Mouse (Mus musculus) stomach, postnatal 0 days (tissue): Measurements from ENCODE around the gene Stk11. TPM values are rescaled to one million over a fixed set of nuclear protein-coding genes. Genes with fewer than 3 reads are reported as not detected.

Source experiments
- ATAC-seq: fragments of 200-750 bp; cut with Nextera tagmentation; 2 replicates; pipeline ENCODE4 v1.8.0; 2017; ENCODE audit not compliant: low FRiP score, low TSS enrichment
- DNase-seq: peaks from one replicate; pipeline ENCODE4 v3.0.0-alpha.2; 2016; ENCODE audit warnings: low spot score
- H3K27ac ChIP-seq: fragments of 300-500 bp; sonication (generic); replicated peaks from 2 replicates; pipeline ENCODE4 v1.5.1; 2014; ENCODE audit warnings: mild to moderate bottlenecking, control low read depth
- H3K27me3 ChIP-seq: fragments of 300-500 bp; sonication (generic); 2 replicates; pipeline ENCODE4 v1.6.1; 2014; ENCODE audit warnings: low read length; ENCODE audit not compliant: control insufficient read depth, insufficient read depth
- H3K36me3 ChIP-seq: fragments of 300-500 bp; sonication (generic); 2 replicates; pipeline ENCODE4 v1.6.1; 2014; ENCODE audit warnings: low read length, mixed read lengths; ENCODE audit not compliant: control insufficient read depth, insufficient read depth
- H3K4me1 ChIP-seq: fragments of 300-500 bp; sonication (generic); replicated peaks from 2 replicates; pipeline ENCODE4 v1.6.1; 2014; ENCODE audit warnings: antibody characterized with exemption; ENCODE audit not compliant: control insufficient read depth, insufficient read depth
- H3K4me2 ChIP-seq: fragments of 300-500 bp; sonication (generic); replicated peaks from 2 replicates; pipeline ENCODE4 v1.6.1; 2014; ENCODE audit warnings: low read depth, mild to moderate bottlenecking, control low read depth, moderate library complexity
- H3K4me3 ChIP-seq: fragments of 300-500 bp; sonication (generic); 2 replicates; pipeline ENCODE4 v1.5.1; 2014; ENCODE audit warnings: low read depth, low read length, control low read depth
- H3K9ac ChIP-seq: fragments of 300-500 bp; sonication (generic); 2 replicates; pipeline ENCODE4 v1.6.1; 2014; ENCODE audit warnings: mild to moderate bottlenecking, low read length, control low read depth, mixed read lengths
- H3K9me3 ChIP-seq: fragments of 300-500 bp; sonication (generic); 2 replicates; pipeline ENCODE4 v1.6.1; 2016; ENCODE audit warnings: low read length; ENCODE audit not compliant: control insufficient read depth
- CTCF ChIP-seq: IDR thresholded peaks from 2 replicates; pipeline ENCODE4 v1.5.1; 2016; ENCODE audit warnings: antibody characterized with exemption, low read depth, mild to moderate bottlenecking, moderate library complexity
- EP300 ChIP-seq: optimal IDR thresholded peaks from 2 replicates; pipeline ENCODE3; 2016; ENCODE audit warnings: antibody characterized with exemption
- WGBS: fragments of 180-500 bp; shearing (Covaris S2); extraction: QIAGEN DNeasy Blood & Tissue Kit; methylation state at CpG from one replicate; pipeline ENCODE4 v1.1.7; 2014; 5-methylcytosine and 5-hydroxymethylcytosine counted together
- polyA plus RNA-seq: library from polyadenylated mRNA; unstranded; fragments of >200 nt; fragmentation: Nextera tagmentation; extraction: Ambion mirVana; gene quantifications from 2 replicates; pipeline ENCODE4 v1.2.1, GENCODE M21; 2015

Gene Stk11
- polyA plus RNA-seq, 1 experiment from 2014 or later = 10.3 TPM

DNA sequence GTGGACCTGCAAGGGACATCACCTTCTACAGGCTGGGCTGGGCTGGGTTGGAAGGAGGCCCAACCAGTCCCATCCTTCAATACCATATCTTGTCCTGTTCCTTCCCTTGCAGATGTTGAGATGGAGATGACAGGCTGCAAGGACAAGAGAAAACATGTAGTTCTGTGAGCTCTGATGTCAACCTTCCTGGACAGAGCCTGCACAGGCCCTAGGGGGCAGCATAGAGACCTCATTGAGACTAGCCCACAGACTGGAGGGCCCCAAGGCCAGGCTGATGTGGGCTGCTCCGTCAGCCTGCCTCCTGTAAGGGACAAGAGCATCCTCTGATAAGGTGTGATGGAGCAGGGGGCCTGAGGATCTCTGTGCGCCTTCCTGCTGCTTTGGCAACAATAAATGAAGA lies 59.1 kb downstream of the Stk11 start:
- no peak overlapping the region for H3K27ac ChIP-seq
- DNase-seq = peak; percentile 64

DNA sequence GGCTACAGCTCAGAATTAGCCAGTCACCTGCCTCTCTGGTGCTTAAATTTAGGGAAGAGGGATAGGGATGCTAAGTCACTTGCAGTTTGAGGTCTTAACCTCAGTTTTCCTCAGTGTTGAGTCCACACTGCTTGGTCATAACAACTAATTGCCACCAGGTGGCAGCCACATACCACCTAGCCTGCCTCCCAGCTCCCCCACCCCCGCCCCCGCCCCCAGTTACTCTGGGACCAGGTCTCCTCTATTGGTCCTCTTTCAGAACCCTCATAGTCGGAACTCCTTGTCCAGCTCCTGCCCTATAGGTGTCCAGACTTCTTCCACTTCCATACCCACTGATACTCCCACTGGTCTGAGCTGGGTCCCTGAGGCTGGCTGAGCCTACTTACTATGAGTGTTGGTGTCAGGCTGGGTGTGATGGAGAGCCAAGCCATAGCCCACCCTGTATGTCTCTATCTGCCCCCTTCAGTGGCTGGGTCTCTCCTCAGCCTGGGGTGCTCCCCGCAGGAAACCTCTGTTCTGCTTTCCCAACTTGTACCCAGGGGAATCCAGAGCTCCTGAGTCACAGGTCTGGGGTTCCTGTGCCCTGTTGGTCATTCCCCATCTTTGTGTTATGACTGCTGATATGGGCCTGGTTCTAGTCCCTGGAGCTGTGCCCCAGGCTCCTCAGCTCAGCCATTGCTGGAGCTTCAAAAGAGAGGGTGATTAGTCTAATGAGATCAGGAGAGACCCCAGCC lies 60.1 kb downstream of the Stk11 start:
- no peak for DNase-seq

More for the DNA sequence above, 59.1 kb downstream of the Stk11 start:
- WGBS = 50% methylated on average over 2 of the region's 2 CpGs
- no peak for TF ChIP-seq EP300
- TF ChIP-seq CTCF = peak; percentile 72
- Histone ChIP-seq H3K4me2 (no peak overlapping the region), H3K9me3 (no peaks in the 10 kb centered on the region), H3K4me1 (peaks cover 2% of the 10 kb centered on the region; the same call in 1 of the 2 replicates), H3K36me3 (peaks cover 24% of the 10 kb centered on the region), H3K9ac (no peak overlapping the region), H3K27me3 (no peaks in the 10 kb centered on the region), H3K4me3 (no peak overlapping the region)
- ATAC-seq = no peak

DNA sequence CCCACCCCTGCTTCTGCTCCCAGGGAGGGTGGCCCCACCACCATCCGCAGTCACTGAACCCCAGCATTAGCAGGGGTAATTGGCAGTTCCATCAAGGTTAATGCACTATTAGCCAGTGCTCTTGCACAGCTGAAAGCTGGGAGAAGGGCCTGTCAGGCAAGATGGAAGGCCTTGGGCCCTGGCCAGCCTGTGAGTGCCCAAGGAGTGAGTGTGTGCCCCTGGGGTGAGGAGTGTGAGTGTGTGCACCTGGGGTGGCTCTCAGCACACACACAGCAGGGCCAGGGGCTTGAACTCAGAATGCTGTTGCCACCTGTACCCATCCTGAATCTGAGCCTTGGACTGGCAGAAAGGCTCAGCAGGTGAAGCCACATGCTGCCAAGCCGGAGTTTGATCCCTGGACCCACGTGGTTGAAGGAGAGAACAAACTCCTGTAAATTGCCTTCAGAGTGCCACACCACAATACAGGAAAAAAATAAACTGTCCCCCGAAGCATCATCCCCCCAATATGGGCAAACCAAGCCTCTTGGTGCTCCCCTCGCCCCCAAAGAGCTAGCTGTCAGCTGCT lies 60.7 kb downstream of the Stk11 start:
- H3K27ac ChIP-seq = no peak overlapping the region
- no peak overlapping the region for H3K9ac ChIP-seq
- H3K4me2 ChIP-seq = no peak overlapping the region
- H3K36me3 ChIP-seq = peaks cover 10% of the 10 kb centered on the region
- no peak overlapping the region for H3K4me3 ChIP-seq
- ATAC-seq (no peak), DNase-seq (no peak)
- H3K27me3 ChIP-seq = no peaks in the 10 kb centered on the region
- H3K9me3 ChIP-seq = no peaks in the 10 kb centered on the region
- TF ChIP-seq CTCF (no peak), EP300 (no peak)
- WGBS = 82% methylated on average over 5 of the region's 5 CpGs
- peaks cover 2% of the 10 kb centered on the region; the same call in 1 of the 2 replicates for H3K4me1 ChIP-seq

More for the DNA sequence above, 60.1 kb downstream of the Stk11 start:
- Histone ChIP-seq H3K27ac (no peak overlapping the region), H3K9ac (no peak overlapping the region), H3K4me1 (peaks cover 2% of the 10 kb centered on the region; the same call in 1 of the 2 replicates), H3K9me3 (no peaks in the 10 kb centered on the region), H3K27me3 (no peaks in the 10 kb centered on the region), H3K4me3 (no peak overlapping the region), H3K36me3 (peaks cover 15% of the 10 kb centered on the region), H3K4me2 (no peak overlapping the region)
- ATAC-seq = no peak
- WGBS = 27% methylated on average over 4 of the region's 4 CpGs
- peak; percentile 76 for TF ChIP-seq CTCF
- TF ChIP-seq EP300 = no peak

DNA sequence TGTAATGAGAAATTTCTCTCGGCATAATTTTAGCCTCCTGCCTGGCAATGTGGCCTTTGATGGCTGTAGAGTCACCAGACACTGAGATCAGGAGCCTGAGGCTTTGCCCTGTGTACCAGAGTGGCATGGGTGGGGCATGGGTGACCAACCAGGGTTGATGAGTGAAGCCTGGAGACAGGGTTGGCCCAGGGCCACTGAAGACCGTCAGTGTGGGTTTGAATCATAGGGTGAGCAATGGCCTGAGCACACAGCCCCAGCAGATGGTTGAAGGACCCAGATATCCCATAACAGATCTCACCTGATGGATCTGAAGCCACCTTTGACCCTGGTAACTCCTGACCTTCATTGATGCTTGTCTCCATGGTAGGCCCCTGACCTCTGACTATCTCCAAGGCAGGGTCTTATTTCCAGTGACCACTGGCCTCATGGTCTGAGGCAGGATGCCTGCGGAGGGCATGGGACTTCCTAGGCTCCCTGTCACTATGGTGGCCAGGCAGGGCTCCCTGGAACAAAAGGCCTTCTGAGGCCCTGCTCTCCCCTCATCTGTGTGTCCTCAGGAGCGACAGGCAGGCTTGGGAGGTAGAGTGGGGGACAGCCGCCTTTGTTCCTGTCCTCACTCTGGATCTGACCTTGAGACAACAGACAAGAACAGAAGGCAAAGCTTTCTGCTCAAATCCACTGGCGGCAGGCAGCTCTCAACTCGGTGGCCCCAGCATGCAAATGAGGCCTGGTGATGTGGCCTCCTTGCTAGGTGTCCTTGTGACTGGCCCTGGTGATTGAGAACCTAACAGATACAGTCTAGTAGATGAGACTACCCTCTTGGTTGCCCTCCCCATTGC lies 62.1 kb downstream of the Stk11 start:
- H3K9me3 ChIP-seq = no peaks in the 10 kb centered on the region
- no peaks in the 10 kb centered on the region for H3K27me3 ChIP-seq
- H3K4me1 ChIP-seq = no peaks in the 10 kb centered on the region; the same call in 1 of the 2 replicates
- H3K36me3 ChIP-seq = no peaks in the 10 kb centered on the region
- H3K9ac ChIP-seq = no peak overlapping the region
- WGBS = 76% methylated on average over 7 of the region's 7 CpGs
- no peak for ATAC-seq
- no peak overlapping the region for H3K4me3 ChIP-seq
- no peak for TF ChIP-seq EP300
- no peak for TF ChIP-seq CTCF
- H3K4me2 ChIP-seq = no peak overlapping the region
- DNase-seq = no peak
- no peak overlapping the region for H3K27ac ChIP-seq

DNA sequence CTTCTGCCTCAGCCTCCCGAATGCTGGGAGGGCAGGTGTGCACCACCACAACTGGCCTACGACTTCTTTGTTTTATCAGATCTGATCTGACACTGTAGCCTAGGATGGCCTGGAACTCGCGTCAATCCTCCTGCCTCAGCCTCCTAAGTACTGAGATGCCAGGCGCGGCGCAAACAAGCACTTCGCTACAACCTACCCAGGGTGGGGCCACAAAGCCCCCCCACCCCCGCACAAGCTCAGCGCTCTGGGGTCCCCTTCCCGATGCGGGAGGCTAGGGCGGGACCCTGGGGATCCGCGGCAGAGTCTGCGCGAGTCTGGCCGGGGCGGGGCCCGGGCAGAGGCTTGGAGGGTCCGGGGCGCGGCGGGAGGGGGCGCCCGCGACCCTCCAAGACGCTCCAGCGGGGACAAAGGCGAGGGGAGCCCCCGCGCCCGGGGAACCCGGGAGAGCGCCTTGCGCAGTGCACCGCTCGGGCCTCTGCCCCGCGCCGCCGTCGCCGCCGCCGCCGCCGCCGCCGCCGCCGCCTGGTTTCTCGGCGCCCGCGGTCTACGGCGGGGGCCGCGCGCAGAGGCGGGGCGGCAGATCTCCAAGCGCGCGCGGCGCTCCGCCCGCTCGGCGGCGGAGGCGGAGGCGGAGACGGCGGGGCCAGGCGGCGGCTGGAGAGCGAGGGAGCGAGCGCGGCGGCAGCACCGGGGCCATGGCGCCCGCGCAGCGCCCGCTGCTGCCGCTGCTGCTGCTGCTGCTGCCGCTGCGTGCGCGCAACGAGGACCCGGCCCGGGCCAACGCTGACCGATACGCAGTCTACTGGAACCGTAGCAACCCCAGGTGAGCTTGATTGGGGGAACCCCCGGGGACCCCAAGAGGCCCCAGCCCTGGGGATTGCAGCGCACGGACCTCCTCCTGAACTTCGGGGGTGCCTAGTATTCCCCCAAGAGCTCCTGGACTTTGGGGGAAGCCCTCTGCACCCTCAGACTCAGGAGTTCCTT lies 63.8 kb downstream of the Stk11 start, which contains the start of gene Efna2:
Gene Efna2, plus strand, starts transcription at position 415 of the 984 bp plus-strand sequence.
- no peaks in the 10 kb centered on the region; the same call in 1 of the 2 replicates for H3K4me1 ChIP-seq
- H3K9me3 ChIP-seq = no peaks in the 10 kb centered on the region
- ATAC-seq (peak; percentile 8; the same call in 1 of the 2 replicates), DNase-seq (peak; percentile 57)
- TF ChIP-seq EP300 = no peak
- TF ChIP-seq CTCF = no peak
- peak within 1 kb of the TSS; percentile 35; the same call in 1 of the 2 replicates for H3K27ac ChIP-seq
- peak within 1 kb of the TSS; percentile 62 for H3K4me3 ChIP-seq
- no peaks in the 10 kb centered on the region for H3K36me3 ChIP-seq
- WGBS = 3% methylated on average over 66 of the region's 106 CpGs
- peak within 1 kb of the TSS; percentile 71 for H3K9ac ChIP-seq
- no peaks in the 10 kb centered on the region for H3K27me3 ChIP-seq
- peak within 1 kb of the TSS; percentile 69 for H3K4me2 ChIP-seq

Other genes with a start within 250 kb of the Stk11 start
- gene Prtn3, start 241.3 kb upstream of the Stk11 start, polyA plus RNA-seq = 0.86 and 0.87 TPM in 2 replicates
- gene Plppr3, start 241.2 kb upstream of the Stk11 start, polyA plus RNA-seq = 5.5 and 7.0 TPM in 2 replicates
- gene Elane, start 229.6 kb upstream of the Stk11 start, polyA plus RNA-seq = 0.30 and 0.55 TPM in 2 replicates
- gene Cfd, start 224.9 kb upstream of the Stk11 start, polyA plus RNA-seq = not detected in 2 replicates
- gene Med16, start 206.9 kb upstream of the Stk11 start, polyA plus RNA-seq = 25.6 and 29.7 TPM in 2 replicates
- 8.9 and 18.0 TPM in 2 replicates for gene Gm26602, start 204.9 kb upstream of the Stk11 start, polyA plus RNA-seq
- gene Kiss1r, start 198.8 kb upstream of the Stk11 start, polyA plus RNA-seq = 0.79 and 0.99 TPM in 2 replicates
- 160 and 174 TPM in 2 replicates for gene R3hdm4, start 194.6 kb upstream of the Stk11 start, polyA plus RNA-seq
- 3.2 and 3.5 TPM in 2 replicates for gene Arid3a, start 188.8 kb upstream of the Stk11 start, polyA plus RNA-seq
- gene Wdr18, start 155.7 kb upstream of the Stk11 start, polyA plus RNA-seq = 46.9 and 50.3 TPM in 2 replicates
- 0.17 and 0.18 TPM in 2 replicates for gene Grin3b, start 145.1 kb upstream of the Stk11 start, polyA plus RNA-seq
- 18.5 and 19.1 TPM in 2 replicates for gene Tmem259, start 131.5 kb upstream of the Stk11 start, polyA plus RNA-seq
- 236 and 245 TPM in 2 replicates for gene Cnn2, start 127.2 kb upstream of the Stk11 start, polyA plus RNA-seq
- 2.6 and 3.2 TPM in 2 replicates for gene Abca7, start 119.3 kb upstream of the Stk11 start, polyA plus RNA-seq
- 2.0 TPM in 2 replicates for gene Arhgap45, start 99.2 kb upstream of the Stk11 start, polyA plus RNA-seq
- 121 and 122 TPM in 2 replicates for gene Polr2e, start 76.0 kb upstream of the Stk11 start, polyA plus RNA-seq
- gene Gpx4, start 68.6 kb upstream of the Stk11 start, polyA plus RNA-seq = 435 and 445 TPM in 2 replicates
- gene Sbno2, start 10.2 kb upstream of the Stk11 start, polyA plus RNA-seq = 10.7 and 11.0 TPM in 2 replicates
- 679 and 705 TPM in 2 replicates for gene Atp5d, start 22.8 kb downstream of the Stk11 start, polyA plus RNA-seq
- 4.2 and 4.3 TPM in 2 replicates for gene Cbarp, start 25.0 kb downstream of the Stk11 start, polyA plus RNA-seq
- 8.5 and 9.6 TPM in 2 replicates for gene Midn, start 32.5 kb downstream of the Stk11 start, polyA plus RNA-seq
- 237 and 244 TPM in 2 replicates for gene Cirbp, start 50.2 kb downstream of the Stk11 start, polyA plus RNA-seq
- 13.9 and 14.1 TPM in 2 replicates for gene 1600002K03Rik, start 57.1 kb downstream of the Stk11 start, polyA plus RNA-seq
- 6.5 and 7.2 TPM in 2 replicates for gene Efna2, start 63.7 kb downstream of the Stk11 start, polyA plus RNA-seq
- 23.1 and 23.9 TPM in 2 replicates for gene Mum1, start 110.6 kb downstream of the Stk11 start, polyA plus RNA-seq
- 400 and 403 TPM in 2 replicates for gene Ndufs7, start 133.3 kb downstream of the Stk11 start, polyA plus RNA-seq
- 16.3 and 17.4 TPM in 2 replicates for gene Gamt, start 145.2 kb downstream of the Stk11 start, polyA plus RNA-seq
- gene Dazap1, start 145.7 kb downstream of the Stk11 start, polyA plus RNA-seq = 27.4 and 28.4 TPM in 2 replicates
- gene Rps15, start 176.7 kb downstream of the Stk11 start, polyA plus RNA-seq = 766 and 821 TPM in 2 replicates
- gene Apc2, start 180.2 kb downstream of the Stk11 start, polyA plus RNA-seq = 1.2 and 1.3 TPM in 2 replicates
- 50.3 and 51.2 TPM in 2 replicates for gene 2310011J03Rik, start 204.7 kb downstream of the Stk11 start, polyA plus RNA-seq
- gene Pcsk4, start 213.7 kb downstream of the Stk11 start, polyA plus RNA-seq = 2.2 and 2.3 TPM in 2 replicates
- gene Reep6, start 214.2 kb downstream of the Stk11 start, polyA plus RNA-seq = 13.5 and 17.6 TPM in 2 replicates
- gene Adamtsl5, start 232.6 kb downstream of the Stk11 start, polyA plus RNA-seq = 12.2 and 12.8 TPM in 2 replicates
- gene Plk5, start 240.7 kb downstream of the Stk11 start, polyA plus RNA-seq = 0.07 TPM in 2 replicates